Mouse (Mus musculus) neural tube, embryonic 13.5 days (tissue): ENCODE measurements around the gene Xylt1. TPM values are rescaled to one million over a fixed set of nuclear protein-coding genes. Genes with fewer than 3 reads are reported as not detected.

Experiments used
- ATAC-seq: fragments of 200-750 bp; cut with Nextera tagmentation; 2 replicates; pipeline ENCODE4 v1.8.0; 2017; ENCODE audit warnings: low read depth, mild to moderate bottlenecking, moderate TSS enrichment, moderate library complexity
- H3K27ac ChIP-seq: fragments of 300-500 bp; sonication (generic); replicated peaks from 2 replicates; pipeline ENCODE4 v1.5.1; 2015; ENCODE audit warnings: moderate library complexity, mild to moderate bottlenecking, inconsistent platforms
- H3K27me3 ChIP-seq: fragments of 300-500 bp; sonication (generic); 2 replicates; pipeline ENCODE4 v1.6.1; 2015; ENCODE audit warnings: mild to moderate bottlenecking, inconsistent platforms
- H3K36me3 ChIP-seq: fragments of 300-500 bp; sonication (generic); 2 replicates; pipeline ENCODE4 v1.6.1; 2015; ENCODE audit warnings: mild to moderate bottlenecking, inconsistent platforms
- H3K4me1 ChIP-seq: fragments of 300-500 bp; sonication (generic); replicated peaks from 2 replicates; pipeline ENCODE4 v1.6.1; 2015; ENCODE audit warnings: inconsistent platforms
- H3K4me2 ChIP-seq: fragments of 300-500 bp; sonication (generic); 2 replicates; pipeline ENCODE4 v1.6.1; 2015; ENCODE audit warnings: inconsistent platforms, mild to moderate bottlenecking, moderate library complexity
- H3K4me3 ChIP-seq: fragments of 300-500 bp; sonication (generic); 2 replicates; pipeline ENCODE4 v1.5.1; 2015; ENCODE audit warnings: mild to moderate bottlenecking, inconsistent platforms
- H3K9ac ChIP-seq: fragments of 300-500 bp; sonication (generic); 2 replicates; pipeline ENCODE4 v1.6.1; 2015; ENCODE audit warnings: moderate library complexity, mild to moderate bottlenecking, inconsistent platforms
- H3K9me3 ChIP-seq: fragments of 300-500 bp; sonication (generic); 2 replicates; pipeline ENCODE4 v1.6.1; 2016; ENCODE audit warnings: inconsistent platforms
- WGBS: fragments of 180-500 bp; shearing (Covaris S2); methylation state at CpG from one replicate; pipeline ENCODE4 v1.1.7; 2015; 5-methylcytosine and 5-hydroxymethylcytosine counted together
- polyA plus RNA-seq: library from polyadenylated mRNA; unstranded; fragments of >200 nt; fragmentation: Nextera tagmentation; extraction: Ambion mirVana; gene quantifications from 2 replicates; pipeline ENCODE4 v1.2.1, GENCODE M21; 2015

The Xylt1 gene
- polyA plus RNA-seq, 1 experiment from 2014 or later = 1.9 TPM

DNA sequence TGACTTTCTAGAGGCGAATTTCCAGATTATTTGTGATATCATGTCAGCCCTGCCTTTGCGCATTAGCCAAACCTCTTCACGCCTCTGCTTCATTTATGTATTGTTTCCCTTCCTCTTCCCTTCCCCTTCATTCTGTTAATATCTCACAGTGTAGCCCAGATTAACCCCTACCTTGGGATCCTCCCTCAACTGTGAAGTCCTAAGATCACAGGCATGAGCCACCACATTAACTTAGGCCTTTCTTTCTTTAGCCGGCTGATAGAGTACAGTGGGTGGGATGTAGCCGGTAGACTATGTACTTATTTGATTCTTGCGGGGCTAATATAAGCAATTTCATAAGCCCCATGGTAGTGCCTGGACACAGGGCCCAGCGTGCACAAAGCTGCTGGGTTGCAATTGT is 62.4 kb downstream of the Xylt1 start:
- 90% methylated on average over 7 of the region's 7 CpGs for WGBS
- ATAC-seq = no peak
- Histone ChIP-seq H3K27ac (no peak overlapping the region), H3K9ac (no peak overlapping the region), H3K4me3 (no peak overlapping the region), H3K27me3 (no peaks in the 10 kb centered on the region), H3K36me3 (no peaks in the 10 kb centered on the region), H3K4me2 (no peak overlapping the region), H3K9me3 (no peaks in the 10 kb centered on the region), H3K4me1 (peaks cover 14% of the 10 kb centered on the region; the same call in 1 of the 2 replicates)

DNA sequence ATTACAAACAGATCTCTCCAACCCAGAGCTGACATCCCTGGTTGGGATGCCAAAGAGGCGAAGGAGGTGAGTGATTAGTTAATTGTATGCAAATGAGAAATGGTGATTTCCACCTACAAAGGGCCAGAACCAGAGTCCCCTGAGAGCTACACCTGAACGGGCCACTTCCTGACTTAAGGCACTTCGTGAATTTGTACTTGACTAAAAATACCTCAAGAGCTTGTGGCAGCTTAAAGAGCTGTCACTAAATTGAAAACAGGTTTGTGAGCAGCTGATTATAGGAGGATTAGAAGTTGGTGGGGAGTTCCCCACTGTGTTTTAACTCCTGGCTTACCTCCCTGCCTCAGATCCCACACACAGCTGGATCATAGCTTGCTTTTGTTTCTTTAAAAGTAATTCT is 64.7 kb downstream of the Xylt1 start:
- Histone ChIP-seq H3K9ac (no peak overlapping the region), H3K4me3 (no peak overlapping the region), H3K4me2 (no peak overlapping the region), H3K4me1 (no peaks in the 10 kb centered on the region), H3K9me3 (no peaks in the 10 kb centered on the region), H3K27me3 (no peaks in the 10 kb centered on the region), H3K36me3 (no peaks in the 10 kb centered on the region), H3K27ac (no peak overlapping the region)
- ATAC-seq = no peak
- WGBS = 58% methylated on average over 3 of the region's 3 CpGs

DNA sequence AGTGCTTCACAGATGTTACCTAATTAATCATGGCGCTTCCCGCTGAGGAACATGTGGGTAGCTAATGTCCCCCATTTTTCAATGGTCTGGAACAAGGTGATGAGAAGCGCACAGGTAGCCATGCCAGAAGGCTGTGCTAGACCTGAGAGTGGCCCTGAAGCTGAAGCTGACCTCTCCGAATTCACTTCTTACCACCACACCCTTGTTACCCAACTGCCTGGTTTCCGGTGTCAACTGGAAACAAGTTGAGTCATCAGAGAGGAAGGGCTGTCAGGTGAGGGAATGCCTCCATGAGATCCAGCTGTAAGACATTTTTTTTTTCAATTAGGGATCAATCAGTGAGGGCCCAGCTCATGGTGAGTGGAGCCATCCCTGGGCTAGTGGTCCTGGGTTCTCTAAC is 68.8 kb downstream of the Xylt1 start:
- Histone ChIP-seq H3K4me1 (peaks cover 6% of the 10 kb centered on the region), H3K9ac (no peak overlapping the region), H3K27me3 (no peaks in the 10 kb centered on the region), H3K4me2 (no peak overlapping the region), H3K4me3 (no peak overlapping the region), H3K9me3 (no peaks in the 10 kb centered on the region), H3K27ac (no peak overlapping the region), H3K36me3 (no peaks in the 10 kb centered on the region)
- no peak for ATAC-seq
- WGBS = 92% methylated on average over 5 of the region's 5 CpGs

DNA sequence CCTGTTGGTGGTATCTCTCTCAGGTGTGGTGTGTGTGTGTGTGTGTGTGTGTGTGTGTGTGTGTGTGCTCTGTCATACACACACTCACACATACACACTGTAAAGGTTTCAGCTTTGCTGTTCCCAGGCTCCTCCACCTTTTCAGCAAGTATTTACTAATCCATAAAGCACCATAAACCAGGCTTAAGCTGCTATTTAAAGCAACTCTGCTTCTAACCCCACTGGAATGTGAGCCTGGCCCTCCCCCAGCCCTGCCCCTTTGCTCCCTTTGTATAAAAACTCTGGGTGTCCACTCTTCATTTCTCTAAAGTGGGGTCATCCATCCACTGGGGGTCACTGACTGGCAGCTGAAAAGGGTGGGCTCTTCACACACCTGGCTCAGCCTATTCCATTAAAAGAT is 70.4 kb downstream of the Xylt1 start:
- Histone ChIP-seq H3K4me1 (peaks cover 6% of the 10 kb centered on the region), H3K9me3 (no peaks in the 10 kb centered on the region), H3K4me3 (no peak overlapping the region), H3K27me3 (no peaks in the 10 kb centered on the region), H3K4me2 (no peak overlapping the region), H3K27ac (no peak overlapping the region), H3K36me3 (no peaks in the 10 kb centered on the region), H3K9ac (no peak overlapping the region)
- ATAC-seq = no peak

DNA sequence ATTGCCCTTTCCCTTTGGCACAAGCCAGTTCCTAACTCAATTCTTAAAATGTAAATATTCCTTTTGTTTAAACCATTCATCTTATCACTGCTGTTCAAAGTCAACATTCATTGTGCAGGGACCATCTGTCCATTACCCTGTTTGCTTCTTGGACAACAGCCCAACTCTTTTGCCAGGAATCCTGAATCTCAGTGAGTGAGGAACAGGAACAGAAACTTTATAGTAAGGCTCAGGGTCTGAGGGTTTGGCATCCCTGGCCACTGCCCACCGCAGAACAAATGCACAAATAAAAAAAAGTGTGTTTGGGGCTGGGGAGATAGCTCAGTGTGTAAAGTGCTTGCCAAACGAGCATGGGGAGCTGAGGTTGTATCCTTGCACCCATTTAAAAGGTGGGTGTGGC is 71.5 kb downstream of the Xylt1 start:
- Histone ChIP-seq H3K9me3 (no peaks in the 10 kb centered on the region), H3K4me3 (no peak overlapping the region), H3K27me3 (no peaks in the 10 kb centered on the region), H3K4me2 (no peak overlapping the region), H3K27ac (no peak overlapping the region), H3K36me3 (no peaks in the 10 kb centered on the region), H3K4me1 (peaks cover 6% of the 10 kb centered on the region), H3K9ac (no peak overlapping the region)
- ATAC-seq = no peak
- WGBS = 66% methylated on average over 2 of the region's 2 CpGs

DNA sequence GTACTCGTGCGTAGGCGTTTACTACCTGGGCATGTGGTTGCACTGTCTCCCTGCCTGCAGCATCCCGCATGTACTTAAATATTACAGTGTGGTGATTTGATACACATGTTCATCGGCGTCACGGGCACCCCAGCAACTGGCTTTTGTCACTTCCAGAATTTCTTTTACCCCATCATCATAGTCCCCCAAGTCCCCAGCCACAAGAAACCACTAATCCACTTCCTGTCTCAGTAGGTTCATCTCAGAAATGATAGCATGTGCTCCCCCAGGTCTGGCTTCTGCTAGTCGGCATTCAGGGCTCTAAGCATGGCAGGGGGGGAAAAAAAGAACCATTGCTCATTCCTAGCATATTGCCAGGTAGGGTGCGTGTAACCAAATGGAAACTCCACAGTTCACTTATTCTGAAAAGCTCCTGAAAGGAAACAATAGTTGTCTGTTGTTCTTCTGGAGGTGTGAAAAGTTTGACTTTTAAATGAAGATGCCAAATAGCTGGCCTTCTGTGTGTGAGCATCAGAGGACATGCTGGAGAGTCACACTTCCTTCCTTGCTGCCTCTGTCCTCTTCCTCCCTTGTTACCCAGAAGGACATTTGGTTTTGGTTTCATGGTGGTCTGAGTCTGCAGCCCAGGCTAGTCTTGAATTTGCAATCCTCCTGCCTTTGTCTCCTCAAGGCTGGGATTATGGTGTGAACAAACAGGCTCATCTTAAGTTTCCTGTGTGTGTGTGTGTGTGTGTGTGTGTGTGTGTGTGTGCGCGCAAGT is 74.2 kb downstream of the Xylt1 start:
- Histone ChIP-seq H3K9ac (no peak overlapping the region), H3K36me3 (no peaks in the 10 kb centered on the region), H3K27ac (no peak overlapping the region), H3K27me3 (no peaks in the 10 kb centered on the region), H3K4me3 (no peak overlapping the region), H3K4me2 (no peak overlapping the region), H3K4me1 (peaks cover 6% of the 10 kb centered on the region), H3K9me3 (no peaks in the 10 kb centered on the region)
- WGBS = 88% methylated on average over 11 of the region's 11 CpGs
- ATAC-seq = no peak

DNA sequence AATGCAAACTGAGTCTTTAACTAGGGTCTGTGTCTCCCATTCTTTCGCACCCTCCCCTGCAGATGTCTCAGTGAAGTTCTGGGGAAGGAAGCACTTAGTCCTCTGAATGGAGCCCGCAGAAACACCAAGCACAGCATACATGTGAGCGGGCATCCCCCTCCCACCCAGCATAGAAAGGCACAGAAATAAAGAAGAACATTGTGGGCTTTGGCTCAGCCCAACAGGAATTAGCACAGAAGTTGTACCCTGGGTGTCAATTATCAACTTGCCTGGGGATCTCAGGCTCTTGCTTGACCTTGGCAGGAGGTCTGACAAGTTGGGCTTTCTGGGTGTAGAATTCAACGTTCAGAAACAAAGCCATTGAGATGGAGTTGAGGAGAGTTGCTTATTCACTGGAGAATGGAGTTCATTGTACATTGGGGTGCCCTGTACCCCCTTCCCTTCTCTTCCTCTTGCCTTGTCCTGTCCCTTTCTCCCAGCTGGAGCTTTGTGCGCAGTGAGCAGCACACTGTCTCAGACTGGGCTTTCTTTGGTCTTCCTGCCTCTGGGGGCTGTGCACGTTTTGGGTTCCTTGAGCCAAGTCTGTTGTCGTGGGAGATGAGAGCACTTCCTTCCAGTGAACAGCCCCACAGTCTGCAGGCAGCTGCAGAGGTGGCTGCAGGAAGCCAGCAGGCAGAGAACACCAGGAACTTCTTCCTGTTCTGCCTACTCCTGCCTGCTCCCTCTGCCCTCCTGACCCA is 81.6 kb downstream of the Xylt1 start:
- Histone ChIP-seq H3K36me3 (no peaks in the 10 kb centered on the region), H3K4me1 (peaks cover 3% of the 10 kb centered on the region; the same call in 1 of the 2 replicates), H3K9me3 (no peaks in the 10 kb centered on the region), H3K27ac (0 out of 2 replicates have a peak overlapping the region, but pooled peaks have one; percentile 4), H3K4me3 (no peak overlapping the region), H3K27me3 (no peaks in the 10 kb centered on the region), H3K9ac (no peak overlapping the region), H3K4me2 (no peak overlapping the region)
- peak; percentile 75 for ATAC-seq
- 50% methylated on average over 7 of the region's 7 CpGs for WGBS

DNA sequence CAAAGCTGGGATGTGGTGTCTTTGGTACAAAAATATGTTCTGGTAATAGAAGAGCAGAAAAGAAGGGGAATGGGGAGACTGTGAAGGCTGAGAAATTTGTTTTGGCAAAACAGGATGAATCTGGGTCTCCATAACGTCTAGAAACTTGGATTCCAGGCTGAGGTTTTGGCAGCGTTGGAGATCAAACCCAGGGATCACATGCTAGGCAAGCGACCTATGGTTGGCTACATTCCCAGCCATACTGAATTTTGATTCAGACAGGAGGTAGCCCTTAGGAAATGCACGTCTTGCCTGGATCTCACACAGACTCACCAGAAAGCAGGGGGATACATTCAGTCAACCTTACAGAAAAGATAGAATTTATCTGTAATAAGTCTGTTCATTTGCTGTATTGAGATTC is 84.2 kb downstream of the Xylt1 start:
- Histone ChIP-seq H3K9ac (no peak overlapping the region), H3K4me3 (no peak overlapping the region), H3K36me3 (no peaks in the 10 kb centered on the region), H3K27me3 (no peaks in the 10 kb centered on the region), H3K27ac (no peak overlapping the region), H3K4me1 (peaks cover 3% of the 10 kb centered on the region; the same call in 1 of the 2 replicates), H3K4me2 (no peak overlapping the region), H3K9me3 (no peaks in the 10 kb centered on the region)
- WGBS = 86% methylated on average over 4 of the region's 4 CpGs
- ATAC-seq = no peak

DNA sequence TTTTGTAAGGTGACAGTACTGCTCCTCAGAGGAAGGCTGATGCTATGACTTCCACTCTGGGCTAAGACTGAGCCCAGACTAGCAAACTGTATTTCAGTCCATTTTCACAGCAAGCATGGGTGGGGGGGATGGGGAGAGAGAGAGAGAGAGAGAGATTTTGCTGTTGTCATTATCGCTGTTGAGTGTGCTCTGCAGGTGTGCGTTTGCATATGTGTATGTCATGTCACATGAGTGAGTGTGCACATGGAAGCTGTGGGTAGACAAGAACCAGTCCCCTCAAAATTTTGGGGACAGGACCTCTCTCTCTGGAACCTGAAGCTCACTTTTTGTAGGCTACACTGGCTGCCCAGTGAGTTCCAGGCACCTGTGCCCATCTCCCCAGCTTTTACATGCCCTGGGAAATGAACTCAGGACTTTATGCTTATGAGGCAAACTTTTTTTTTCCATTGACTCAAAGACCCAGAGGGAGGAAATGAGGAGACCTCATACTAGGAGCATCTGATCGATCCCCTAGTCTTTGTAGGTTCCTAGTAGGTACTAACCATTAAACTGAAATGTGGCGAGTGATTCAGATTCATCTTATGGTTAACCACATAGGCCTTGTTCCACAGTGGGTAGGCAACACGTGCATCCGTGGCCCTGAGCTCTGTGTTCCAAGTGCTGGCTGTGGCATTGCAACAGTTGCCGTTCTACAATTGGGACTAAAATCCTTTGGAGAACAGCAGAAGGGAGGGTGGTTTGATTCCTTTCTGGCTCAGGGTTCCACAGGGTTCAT is 85.4 kb downstream of the Xylt1 start:
- Histone ChIP-seq H3K4me2 (no peak overlapping the region), H3K4me3 (no peak overlapping the region), H3K9me3 (no peaks in the 10 kb centered on the region), H3K9ac (no peak overlapping the region), H3K27me3 (no peaks in the 10 kb centered on the region), H3K4me1 (peaks cover 3% of the 10 kb centered on the region; the same call in 1 of the 2 replicates), H3K36me3 (no peaks in the 10 kb centered on the region), H3K27ac (no peak overlapping the region)
- 90% methylated on average over 7 of the region's 7 CpGs for WGBS
- no peak for ATAC-seq

DNA sequence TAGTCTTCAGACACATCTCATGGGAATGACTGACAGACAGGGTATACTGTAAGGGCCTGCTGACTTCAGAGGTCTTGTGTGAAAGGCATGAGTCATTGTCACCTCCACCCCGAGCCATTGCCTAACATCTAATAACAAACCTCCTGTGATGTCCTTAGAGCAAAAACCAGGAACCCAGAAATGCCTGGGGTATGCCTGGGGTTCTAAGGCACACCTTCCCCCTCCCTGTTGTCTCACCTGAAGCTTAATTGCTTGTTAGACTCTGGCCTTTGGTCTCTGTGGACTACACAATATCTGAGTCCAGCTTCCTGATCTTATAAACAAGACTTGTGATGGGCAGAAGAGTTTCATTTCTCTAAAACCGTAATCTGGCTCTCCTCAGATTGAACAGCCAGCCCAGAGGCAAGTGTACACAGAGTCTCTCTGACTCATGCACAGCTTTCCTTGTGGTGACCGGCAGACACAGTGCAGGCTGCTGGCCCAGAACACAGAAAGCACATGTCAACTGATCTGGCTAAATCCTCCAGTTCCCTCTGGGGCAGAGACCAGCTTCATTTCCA is 89.5 kb downstream of the Xylt1 start:
- H3K4me3 ChIP-seq = no peak overlapping the region
- no peak overlapping the region for H3K27ac ChIP-seq
- no peak for ATAC-seq
- no peaks in the 10 kb centered on the region for H3K27me3 ChIP-seq
- no peaks in the 10 kb centered on the region for H3K36me3 ChIP-seq
- no peak overlapping the region for H3K9ac ChIP-seq
- peaks cover 32% of the 10 kb centered on the region for H3K4me1 ChIP-seq
- 92% methylated on average over 3 of the region's 3 CpGs for WGBS
- H3K9me3 ChIP-seq = no peaks in the 10 kb centered on the region
- no peak overlapping the region for H3K4me2 ChIP-seq

DNA sequence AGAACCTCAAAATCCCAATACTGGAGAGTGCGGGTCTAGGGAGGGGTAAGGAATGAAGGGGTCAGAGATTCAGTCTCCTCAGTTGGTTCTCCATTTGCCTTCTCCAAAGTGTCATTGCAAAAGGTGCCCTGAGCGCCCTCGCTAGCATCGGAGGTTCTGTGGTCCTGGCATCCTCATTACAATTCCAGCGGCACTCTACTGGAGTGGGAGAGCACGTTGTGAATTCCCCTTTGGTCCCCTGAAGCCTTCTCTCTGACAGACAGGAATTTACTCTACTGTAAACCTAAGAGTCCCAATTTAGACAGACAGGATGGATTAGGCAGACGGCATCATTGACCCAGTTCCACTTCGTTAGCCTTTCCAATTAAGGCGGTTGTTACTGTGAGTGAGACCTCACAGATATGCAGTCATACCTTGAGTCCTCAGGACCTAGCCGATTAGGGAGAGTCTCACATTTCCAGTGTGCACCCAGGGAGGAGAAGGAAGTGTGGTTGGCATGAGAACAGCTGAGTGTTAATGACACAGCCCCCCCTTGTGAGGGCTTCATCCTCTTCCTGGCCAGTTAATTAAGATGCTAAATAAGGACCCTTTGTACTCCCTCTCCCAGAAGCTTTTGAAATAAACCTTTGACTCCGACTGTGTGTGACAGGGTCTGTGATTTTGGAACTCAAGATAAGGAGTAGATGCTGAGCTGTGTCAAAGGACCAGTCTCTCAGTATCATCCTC is 91.4 kb downstream of the Xylt1 start:
- WGBS = 37% methylated on average over 11 of the region's 11 CpGs
- peak overlapping the region; percentile 20 for H3K4me2 ChIP-seq
- H3K27ac ChIP-seq = peak overlapping the region; percentile 3; the same call in 1 of the 2 replicates
- H3K9ac ChIP-seq = no peak overlapping the region
- ATAC-seq = peak; percentile 69
- no peaks in the 10 kb centered on the region for H3K36me3 ChIP-seq
- H3K4me3 ChIP-seq = no peak overlapping the region
- peaks cover 32% of the 10 kb centered on the region for H3K4me1 ChIP-seq
- H3K27me3 ChIP-seq = no peaks in the 10 kb centered on the region
- no peaks in the 10 kb centered on the region for H3K9me3 ChIP-seq
